Comparison of ENCODE assay signal across 9 mouse cellular contexts in genomic region chr13:95221882-95222568, GRCm38 (mm10). TPM values are rescaled to one million over a fixed set of nuclear protein-coding genes. Genes with fewer than 3 reads are reported as not detected.
DNase-seq lines count a peak whose midpoint lies in the region; ATAC-seq lines count a peak whose summit lies in the region.
"Had no signal": no experiment of that assay in that cellular context is flagged by ENCODE, and none has a peak within 500 bp of the region (broad histone marks: within the 10 kb centered on the region; RNA-seq: fewer than 3 reads in every experiment).

No protein-coding gene starts in this region.

- 0 out of 2 replicates have a peak, but pooled peaks cover 4% of the 10 kb centered on the region for H3K4me1 ChIP-seq in heart, embryonic 13.5 days
- peaks cover 4% of the 10 kb centered on the region; the same call in 1 of the 2 replicates for H3K4me1 ChIP-seq in heart, embryonic 16.5 days (ENCODE audit: control insufficient read depth, insufficient read depth, low read length)
- H3K4me1 ChIP-seq in limb, embryonic 15.5 days, result peaks cover 16% of the 10 kb centered on the region

- H3K9me3 ChIP-seq in heart, embryonic 13.5 days, result no peaks in the 10 kb centered on the region
- no peaks in the 10 kb centered on the region for H3K9me3 ChIP-seq in heart, embryonic 16.5 days (replicated peaks; ENCODE audit: control insufficient read depth, low read length)
- no peaks in the 10 kb centered on the region for H3K9me3 ChIP-seq in limb, embryonic 15.5 days

- H3K9ac ChIP-seq in heart, embryonic 13.5 days, result peak overlapping the region; percentile 76
- H3K9ac ChIP-seq in heart, embryonic 16.5 days (ENCODE audit: low read length), result peak overlapping the region; percentile 67
- peak overlapping the region; percentile 51 for H3K9ac ChIP-seq in limb, embryonic 15.5 days

- H3K27me3 ChIP-seq in heart, embryonic 13.5 days (replicated peaks), result peaks cover 67% of the 10 kb centered on the region
- H3K27me3 ChIP-seq in heart, embryonic 16.5 days (ENCODE audit: control insufficient read depth, insufficient read depth, low read length), result peaks cover 37% of the 10 kb centered on the region
- peaks cover 28% of the 10 kb centered on the region for H3K27me3 ChIP-seq in limb, embryonic 15.5 days

- peak overlapping the region; percentile 74 for H3K4me3 ChIP-seq in heart, embryonic 13.5 days
- peak overlapping the region; percentile 70 for H3K4me3 ChIP-seq in heart, embryonic 16.5 days (ENCODE audit: low read length)
- H3K4me3 ChIP-seq in limb, embryonic 15.5 days, result peak overlapping the region; percentile 67

- no peak for DNase-seq in heart, postnatal 4 days
- DNase-seq in adrenal gland, postnatal 36 days, result peak; percentile 27 to 30
- peak; percentile 35 to 52 for DNase-seq in right cerebral cortex, adult 2 months (ENCODE audit: low spot score in 2 of 2)
- no peak for DNase-seq in ovary, adult 18-20 months (ENCODE audit: low spot score)
- DNase-seq in thymus, postnatal 36 days, result no peak

- WGBS in heart, embryonic 13.5 days, result 2% methylated on average over 24 of the region's 24 CpGs
- WGBS in heart, embryonic 16.5 days, result 5% methylated on average over 24 of the region's 24 CpGs
- 4% methylated on average over 24 of the region's 24 CpGs for WGBS in limb, embryonic 15.5 days

- no peak for ATAC-seq in heart, embryonic 13.5 days (ENCODE audit: extremely low read depth, insufficient number of reproducible peaks, low FRiP score, low TSS enrichment)
- ATAC-seq in heart, embryonic 16.5 days (replicated peaks; ENCODE audit: extremely low read depth, insufficient read depth, low FRiP score), result no peak
- ATAC-seq in limb, embryonic 15.5 days (ENCODE audit: insufficient number of reproducible peaks, low FRiP score, low TSS enrichment, low read depth), result no peak

- H3K4me2 ChIP-seq in heart, embryonic 13.5 days, result peak overlapping the region; percentile 100
- peak overlapping the region; percentile 98 for H3K4me2 ChIP-seq in heart, embryonic 16.5 days (ENCODE audit: low read depth, low read length)
- peak overlapping the region; percentile 98 for H3K4me2 ChIP-seq in limb, embryonic 15.5 days

- H3K36me3 ChIP-seq in heart, embryonic 13.5 days, result no peaks in the 10 kb centered on the region
- H3K36me3 ChIP-seq in heart, embryonic 16.5 days (ENCODE audit: control insufficient read depth, insufficient read depth), result no peaks in the 10 kb centered on the region
- H3K36me3 ChIP-seq in limb, embryonic 15.5 days, result no peaks in the 10 kb centered on the region

- H3K27ac ChIP-seq in heart, embryonic 13.5 days (replicated peaks), result no peak overlapping the region
- no peak overlapping the region for H3K27ac ChIP-seq in heart, embryonic 16.5 days (ENCODE audit: low read length)
- H3K27ac ChIP-seq in limb, embryonic 15.5 days, result no peak overlapping the region

RNA-seq across cellular contexts. Expression of gene Pde8b, which starts 28.1 kb away (rescaled TPM):
- 0.55 and 0.79 TPM in 2 replicates for polyA plus RNA-seq in heart, embryonic 13.5 days (2015; fragmentation: Nextera tagmentation; extraction: Ambion mirVana)
- 1 to 10 TPM; 3.1 to 4.3 TPM for total RNA-seq in heart, postnatal 4 days (2021)
- total RNA-seq in adrenal gland, postnatal 36 days (2021), result 100 to 1,000 TPM in 1 of 2 experiments, 10 to 100 TPM in 1; 77.0 to 158 TPM
- polyA plus RNA-seq in heart, embryonic 16.5 days (2015; fragmentation: Nextera tagmentation; extraction: Ambion mirVana), result 0.56 and 1.1 TPM in 2 replicates
- 1.5 and 1.9 TPM in 2 replicates for polyA plus RNA-seq in limb, embryonic 15.5 days (2015; fragmentation: Nextera tagmentation; extraction: Ambion mirVana)
- total RNA-seq: hematopoietic stem cell, adult 5-6 weeks had no signal

Comparison
In these comparisons a context has a peak if more than half of its experiments do, and no peak if none do; other contexts are left out.
1. DNase-seq: peak in adrenal gland, postnatal 36 days (2 of 2) and right cerebral cortex, adult 2 months (2 of 2); none in heart, postnatal 4 days (single experiment), ovary, adult 18-20 months (single experiment) and thymus, postnatal 36 days (0 of 2).
2. Peak in every context shown above with its lines, with median percentiles within 50 percentile points of each other: H3K4me2 ChIP-seq, H3K4me3 ChIP-seq and H3K9ac ChIP-seq.